30 mouse cellular contexts compared by ENCODE assay signal in the genomic region with DNA sequence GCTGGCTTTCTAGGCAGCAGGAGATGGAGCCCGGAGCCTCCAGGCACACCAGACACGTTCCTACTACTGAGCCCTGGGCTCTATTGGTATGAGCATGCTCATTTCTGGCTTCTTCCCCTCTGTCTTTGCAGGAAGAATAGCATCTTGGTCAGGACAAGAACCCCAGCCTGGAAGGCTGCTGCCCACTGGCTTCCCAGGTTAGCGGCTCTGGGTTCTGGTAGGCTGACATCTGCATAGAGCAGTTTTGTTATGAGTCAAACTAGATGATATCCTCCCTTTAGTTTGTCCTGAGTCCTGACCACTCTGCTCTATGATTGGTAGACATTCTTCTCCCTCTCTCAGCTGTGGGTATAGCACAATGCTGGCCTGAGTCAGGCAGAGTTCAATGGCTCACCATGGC. TPM values are rescaled to one million over a fixed set of nuclear protein-coding genes. Genes with fewer than 3 reads are reported as not detected.
"Had no signal": no experiment of that assay in that cellular context is flagged by ENCODE, and none has a peak within 500 bp of the region (broad histone marks: within the 10 kb centered on the region; RNA-seq: fewer than 3 reads in every experiment).

No protein-coding gene starts in this region.

- DNase-seq: cerebellum, adult 9-10 months; cerebellum, adult 9-11 months; cerebellum, postnatal 10 days; cerebellum, postnatal 14 days; cerebellum, postnatal 25 days; cerebellum, postnatal 36 days; embryo, embryonic 11 days; forebrain, postnatal 0 days; gastrocnemius, adult 2 months; gastrocnemius, postnatal 10 days; gastrocnemius, postnatal 14 days; gastrocnemius, postnatal 25 days; gastrocnemius, postnatal 36 days; heart, adult 11 months; heart, adult 18-20 months; heart, adult 2 months had no signal

- H3K9ac ChIP-seq: embryonic facial prominence, embryonic 12.5 days; embryonic facial prominence, embryonic 13.5 days; embryonic facial prominence, embryonic 15.5 days; forebrain, embryonic 12.5 days; forebrain, embryonic 13.5 days; forebrain, embryonic 15.5 days; forebrain, postnatal 0 days had no signal

- H3K4me1 ChIP-seq: embryonic facial prominence, embryonic 10.5 days; embryonic facial prominence, embryonic 12.5 days; embryonic facial prominence, embryonic 13.5 days; embryonic facial prominence, embryonic 15.5 days; forebrain, embryonic 12.5 days; forebrain, embryonic 15.5 days had no signal

- H3K27ac ChIP-seq: embryonic facial prominence, embryonic 10.5 days; embryonic facial prominence, embryonic 12.5 days; embryonic facial prominence, embryonic 13.5 days; embryonic facial prominence, embryonic 15.5 days; forebrain, embryonic 10.5 days; forebrain, embryonic 12.5 days; forebrain, embryonic 13.5 days; forebrain, embryonic 15.5 days; gastrocnemius, adult 2 months; heart, adult 2 months had no signal

- H3K27me3 ChIP-seq: forebrain, embryonic 15.5 days had no signal

- H3K4me2 ChIP-seq: embryonic facial prominence, embryonic 12.5 days; embryonic facial prominence, embryonic 13.5 days; embryonic facial prominence, embryonic 15.5 days; forebrain, embryonic 12.5 days; forebrain, embryonic 13.5 days; forebrain, embryonic 15.5 days had no signal

- H3K9me3 ChIP-seq: embryonic facial prominence, embryonic 10.5 days; embryonic facial prominence, embryonic 12.5 days; embryonic facial prominence, embryonic 13.5 days; embryonic facial prominence, embryonic 15.5 days; forebrain, embryonic 10.5 days; forebrain, embryonic 12.5 days; forebrain, embryonic 13.5 days; forebrain, embryonic 15.5 days had no signal

- H3K4me3 ChIP-seq: embryonic facial prominence, embryonic 10.5 days; embryonic facial prominence, embryonic 12.5 days; embryonic facial prominence, embryonic 13.5 days; embryonic facial prominence, embryonic 15.5 days; erythroblast, embryonic 14.5 days; forebrain, embryonic 10.5 days; forebrain, embryonic 12.5 days; forebrain, embryonic 13.5 days; forebrain, embryonic 15.5 days; gastrocnemius, adult 2 months; heart, adult 2 months had no signal

- H3K36me3 ChIP-seq: embryonic facial prominence, embryonic 10.5 days; embryonic facial prominence, embryonic 12.5 days; embryonic facial prominence, embryonic 13.5 days; embryonic facial prominence, embryonic 15.5 days; forebrain, embryonic 10.5 days; forebrain, embryonic 12.5 days; forebrain, embryonic 15.5 days had no signal

RNA-seq across cellular contexts. Expression of a gene that starts 12.7 kb away (rescaled TPM):
- total RNA-seq: common myeloid progenitor, adult 5-6 weeks; gastrocnemius, adult 18-20 months; gastrocnemius, adult 2 months; gastrocnemius, adult 8-10 months; gastrocnemius, postnatal 10 days; gastrocnemius, postnatal 36 days; granulocyte monocyte progenitor cell, adult 5-6 weeks; heart, adult 2 months; heart, adult 8-10 months had no signal

RNA-seq across cellular contexts. Expression of a gene that starts 43.3 kb away (rescaled TPM):
- total RNA-seq: common myeloid progenitor, adult 5-6 weeks; granulocyte monocyte progenitor cell, adult 5-6 weeks had no signal
